Mouse (Mus musculus): Measurements from ENCODE around the gene Ypel2. TPM values are rescaled to one million over a fixed set of nuclear protein-coding genes. Genes with fewer than 3 reads are reported as not detected.

Ypel2 gene
- total and polyA plus RNA-seq, 2 experiments from 2014 or later = 3.6 to 4.6 TPM

GRCm38 (mm10) chr11:87015691-87016090 is 22.2 kb upstream of the Ypel2 start:
- Histone ChIP-seq H3K36me3 (ENCODE audit: insufficient read depth, low read length) (no peaks in the 10 kb centered on the region), H3K9ac (replicated peaks; ENCODE audit: low read length) (no peak overlapping the region), H3K4me1 (ENCODE audit: insufficient read depth, low read length) (no peaks in the 10 kb centered on the region), H3K9me3 (ENCODE audit: low read length) (no peaks in the 10 kb centered on the region), H3K27ac (no peak overlapping the region), H3K4me3 (ENCODE audit: low read length) (no peak overlapping the region), H3K27me3 (ENCODE audit: insufficient read depth, low read length) (no peaks in the 10 kb centered on the region), H3K4me2 (ENCODE audit: low read depth, low read length) (no peak overlapping the region)
- no peak for DNase-seq (ENCODE audit: low spot score)
- 80% methylated on average over 3 of the region's 3 CpGs for WGBS
- no peak for TF ChIP-seq CTCF (IDR thresholded peaks at IDR 0.05; ENCODE audit: low read depth)
- no peak for ATAC-seq

DNA sequence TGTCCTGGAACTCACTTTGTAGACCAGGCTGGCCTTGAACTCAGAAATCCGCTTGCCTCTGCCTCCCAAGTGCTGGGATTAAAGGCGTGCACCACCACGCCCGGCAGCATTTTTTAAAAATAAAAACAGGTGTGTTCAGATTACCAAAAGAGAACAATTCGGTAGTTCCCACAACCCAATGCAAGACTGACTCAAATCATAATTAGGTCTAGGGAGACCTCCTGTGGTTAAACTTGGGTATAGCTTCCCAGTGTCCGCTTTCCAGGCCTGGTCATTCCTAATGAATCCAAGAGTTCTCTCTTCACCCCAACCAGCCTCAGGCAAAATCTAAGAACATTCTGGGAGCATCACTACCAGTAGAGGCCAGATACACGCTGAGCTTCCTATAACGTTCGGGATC is 17.0 kb upstream of the Ypel2 start:
- H3K4me1 ChIP-seq (ENCODE audit: insufficient read depth, low read length) = no peaks in the 10 kb centered on the region
- DNase-seq (ENCODE audit: low spot score) (peak; percentile 90), ATAC-seq (peak; percentile 78)
- no peak overlapping the region for H3K4me2 ChIP-seq (ENCODE audit: low read depth, low read length)
- H3K9ac ChIP-seq (replicated peaks; ENCODE audit: low read length) = no peak overlapping the region
- H3K4me3 ChIP-seq (ENCODE audit: low read length) = no peak overlapping the region
- no peak overlapping the region for H3K27ac ChIP-seq
- H3K36me3 ChIP-seq (ENCODE audit: insufficient read depth, low read length) = no peaks in the 10 kb centered on the region
- H3K9me3 ChIP-seq (ENCODE audit: low read length) = no peaks in the 10 kb centered on the region
- no peaks in the 10 kb centered on the region for H3K27me3 ChIP-seq (ENCODE audit: insufficient read depth, low read length)
- WGBS = 27% methylated on average over 9 of the region's 9 CpGs
- peak; percentile 86 for TF ChIP-seq CTCF (IDR thresholded peaks at IDR 0.05; ENCODE audit: low read depth)

- H3K27ac ChIP-seq = no peak overlapping the region
- H3K36me3 ChIP-seq (ENCODE audit: insufficient read depth, low read length) = no peaks in the 10 kb centered on the region
- no peak overlapping the region for H3K4me3 ChIP-seq (ENCODE audit: low read length)
- no peak for TF ChIP-seq CTCF (IDR thresholded peaks at IDR 0.05; ENCODE audit: low read depth)
- ATAC-seq (no peak), DNase-seq (ENCODE audit: low spot score) (peak; percentile 38)
- WGBS = 8% methylated on average over 8 of the region's 8 CpGs
- no peak overlapping the region for H3K9ac ChIP-seq (replicated peaks; ENCODE audit: low read length)
- no peaks in the 10 kb centered on the region for H3K4me1 ChIP-seq (ENCODE audit: insufficient read depth, low read length)
- H3K27me3 ChIP-seq (ENCODE audit: insufficient read depth, low read length) = no peaks in the 10 kb centered on the region
- H3K9me3 ChIP-seq (ENCODE audit: low read length) = no peaks in the 10 kb centered on the region
- no peak overlapping the region for H3K4me2 ChIP-seq (ENCODE audit: low read depth, low read length)
Observed at GRCm38 (mm10) chr11:87007371-87007770, 13.9 kb upstream of the Ypel2 start.

DNA sequence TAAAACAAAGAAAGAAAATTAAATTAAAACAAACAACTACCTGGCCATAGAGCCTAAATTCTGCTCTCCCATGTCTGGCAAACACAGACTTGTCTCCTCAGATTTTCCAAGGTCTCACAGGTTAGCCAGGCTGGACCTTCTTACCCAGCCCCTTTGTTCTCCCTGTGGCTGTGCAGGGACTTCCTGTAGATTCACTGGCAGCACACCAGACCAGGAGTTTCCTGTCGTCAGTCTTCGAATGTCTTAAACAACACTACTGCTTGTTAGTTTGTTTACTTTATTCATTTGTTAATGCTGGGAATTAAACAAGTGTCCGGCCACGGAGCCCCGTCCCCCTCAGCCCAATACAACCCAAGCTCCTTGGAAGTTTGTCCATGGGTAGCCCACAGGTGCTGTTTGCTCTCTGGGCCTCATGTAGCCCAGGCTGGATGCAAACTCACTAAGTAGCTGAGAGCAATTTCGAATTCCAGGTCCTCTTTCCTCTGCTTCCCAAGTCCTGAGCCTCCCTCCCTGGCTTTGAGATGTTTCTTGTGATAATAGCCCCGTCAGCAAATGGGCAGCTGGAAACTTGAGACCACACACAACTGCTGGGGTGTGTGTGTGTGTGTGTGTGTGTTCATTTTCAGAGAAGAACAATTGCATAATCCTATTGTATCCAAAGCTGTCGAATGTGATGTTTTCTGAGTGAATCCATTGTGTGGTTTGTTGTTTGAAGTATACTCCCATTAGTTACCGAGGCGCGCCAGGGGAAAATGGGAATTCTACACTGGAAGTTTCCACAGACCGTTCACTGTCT is 11.7 kb upstream of the Ypel2 start:
- Histone ChIP-seq H3K4me1 (ENCODE audit: insufficient read depth, low read length) (no peaks in the 10 kb centered on the region), H3K4me2 (ENCODE audit: low read depth, low read length) (no peak overlapping the region), H3K36me3 (ENCODE audit: insufficient read depth, low read length) (no peaks in the 10 kb centered on the region), H3K27me3 (ENCODE audit: insufficient read depth, low read length) (no peaks in the 10 kb centered on the region), H3K4me3 (ENCODE audit: low read length) (no peak overlapping the region), H3K27ac (no peak overlapping the region), H3K9ac (replicated peaks; ENCODE audit: low read length) (no peak overlapping the region), H3K9me3 (ENCODE audit: low read length) (no peaks in the 10 kb centered on the region)
- 51% methylated on average over 12 of the region's 12 CpGs for WGBS
- DNase-seq (ENCODE audit: low spot score) = no peak
- ATAC-seq = no peak
- no peak for TF ChIP-seq CTCF (IDR thresholded peaks at IDR 0.05; ENCODE audit: low read depth)

DNA sequence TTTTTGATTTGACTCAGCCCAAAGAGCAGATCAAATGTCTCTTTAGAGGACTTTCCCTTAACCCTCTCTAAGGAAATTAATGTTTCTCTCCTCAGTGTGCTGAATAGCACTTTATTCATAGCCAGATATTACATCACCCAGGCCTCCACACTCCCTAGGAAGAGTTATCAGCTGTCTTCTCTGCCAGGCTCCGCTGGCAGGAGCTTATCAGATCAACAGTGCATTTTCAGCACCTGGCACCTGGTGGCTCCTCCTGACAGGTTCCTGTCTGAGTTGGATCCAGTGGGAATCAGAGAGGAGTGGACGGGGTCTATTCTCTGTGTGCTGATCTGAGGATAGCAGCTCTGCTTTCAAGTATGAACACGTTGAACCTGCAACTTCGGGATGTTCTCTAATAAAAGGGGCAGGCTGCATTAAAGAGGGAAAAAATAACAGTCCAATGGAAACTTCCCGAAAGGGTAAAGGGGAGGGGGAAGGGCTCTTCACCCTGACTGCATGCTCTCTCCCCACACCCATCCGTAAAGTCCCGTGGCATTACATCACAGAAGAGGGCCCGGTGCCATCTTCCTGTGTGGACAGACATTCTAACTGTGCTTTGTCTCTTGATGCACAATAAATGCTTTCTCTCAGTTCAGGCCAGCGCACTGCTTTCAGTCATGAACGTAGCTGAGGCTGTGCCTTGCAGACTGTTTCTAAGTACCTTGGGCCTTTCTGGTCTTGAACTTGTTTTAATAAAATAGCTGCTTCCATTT is 8.7 kb upstream of the Ypel2 start:
- H3K27ac ChIP-seq = no peak overlapping the region
- WGBS = 71% methylated on average over 10 of the region's 10 CpGs

GRCm38 (mm10) chr11:87001217-87001616 is 7.7 kb upstream of the Ypel2 start:
- Histone ChIP-seq H3K4me2 (ENCODE audit: low read depth, low read length) (no peak overlapping the region), H3K4me3 (ENCODE audit: low read length) (no peak overlapping the region), H3K9me3 (ENCODE audit: low read length) (no peaks in the 10 kb centered on the region), H3K27me3 (ENCODE audit: insufficient read depth, low read length) (no peaks in the 10 kb centered on the region), H3K9ac (replicated peaks; ENCODE audit: low read length) (no peak overlapping the region), H3K36me3 (ENCODE audit: insufficient read depth, low read length) (no peaks in the 10 kb centered on the region), H3K4me1 (ENCODE audit: insufficient read depth, low read length) (no peaks in the 10 kb centered on the region), H3K27ac (no peak overlapping the region)
- TF ChIP-seq CTCF (IDR thresholded peaks at IDR 0.05; ENCODE audit: low read depth) = no peak
- ATAC-seq = no peak
- WGBS = 88% methylated on average over 8 of the region's 8 CpGs
- DNase-seq (ENCODE audit: low spot score) = no peak

More for the DNA sequence above, 8.7 kb upstream of the Ypel2 start:
- no peak for ATAC-seq
- Histone ChIP-seq H3K27me3 (ENCODE audit: insufficient read depth, low read length) (no peaks in the 10 kb centered on the region), H3K4me1 (ENCODE audit: insufficient read depth, low read length) (no peaks in the 10 kb centered on the region), H3K4me3 (ENCODE audit: low read length) (no peak overlapping the region), H3K36me3 (ENCODE audit: insufficient read depth, low read length) (no peaks in the 10 kb centered on the region), H3K4me2 (ENCODE audit: low read depth, low read length) (no peak overlapping the region), H3K9me3 (ENCODE audit: low read length) (no peaks in the 10 kb centered on the region), H3K9ac (replicated peaks; ENCODE audit: low read length) (no peak overlapping the region)
- no peak for DNase-seq (ENCODE audit: low spot score)
- TF ChIP-seq CTCF (IDR thresholded peaks at IDR 0.05; ENCODE audit: low read depth) = no peak

DNA sequence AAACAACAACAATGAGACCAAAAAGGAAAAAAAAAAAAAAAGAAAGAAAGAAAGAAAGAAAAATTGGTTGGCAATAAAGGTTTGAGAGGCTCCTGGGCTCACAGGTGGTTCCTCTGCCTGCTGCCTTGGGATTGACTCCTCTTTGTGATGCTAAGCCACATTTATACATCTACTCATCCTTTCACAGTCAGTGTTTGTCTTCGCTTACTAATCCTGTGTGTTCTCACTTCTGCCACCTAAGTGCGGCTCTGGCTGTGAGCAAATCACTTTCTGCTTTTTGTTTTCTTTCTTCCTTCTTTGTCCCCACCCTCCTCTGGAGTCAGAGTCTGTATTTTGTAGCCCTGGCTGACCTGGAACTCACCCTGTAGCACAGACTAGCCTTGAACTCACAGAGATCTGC is 2.8 kb upstream of the Ypel2 start:
- Histone ChIP-seq H3K36me3 (ENCODE audit: insufficient read depth, low read length) (no peaks in the 10 kb centered on the region), H3K4me1 (ENCODE audit: insufficient read depth, low read length) (no peaks in the 10 kb centered on the region), H3K4me2 (ENCODE audit: low read depth, low read length) (no peak overlapping the region), H3K27me3 (ENCODE audit: insufficient read depth, low read length) (no peaks in the 10 kb centered on the region), H3K27ac (no peak overlapping the region), H3K4me3 (ENCODE audit: low read length) (no peak overlapping the region), H3K9me3 (ENCODE audit: low read length) (no peaks in the 10 kb centered on the region), H3K9ac (replicated peaks; ENCODE audit: low read length) (no peak overlapping the region)
- TF ChIP-seq CTCF (IDR thresholded peaks at IDR 0.05; ENCODE audit: low read depth) = no peak
- ATAC-seq (no peak), DNase-seq (ENCODE audit: low spot score) (no peak)
- WGBS = 48% methylated on average over 2 of the region's 2 CpGs

All from hindbrain, postnatal 0 days (tissue).